Mouse (Mus musculus) kidney, adult 2 months (tissue): Measurements from ENCODE around the gene Hapln2.

Experiments used
- CTCF ChIP-seq: fragments of 200-500 bp; conservative IDR thresholded peaks from 2 replicates; pipeline ENCODE4 v1.5.1; 2011; ENCODE audit warnings: low read depth, mild to moderate bottlenecking, control low read depth, low read length, moderate library complexity, mixed read lengths; ENCODE audit not compliant: insufficient read depth, insufficient read length
- POLR2A ChIP-seq: fragments of 200-500 bp; IDR thresholded peaks from one replicate; pipeline ENCODE4 v1.6.1; 2011; ENCODE audit warnings: low read depth, low read length, control low read depth

- TF ChIP-seq POLR2A (no peak), CTCF (no peak)
Observed at GRCm38 (mm10) chr3:87979493-87979892, 47.9 kb downstream of the Hapln2 start.
